Mouse (Mus musculus) E14TG2a.4 (cell line): ENCODE measurements around the gene Adsl.

ENCODE experiments used
- CTCF ChIP-seq: conservative IDR thresholded peaks from 2 replicates; pipeline ENCODE4 v1.5.1; 2014; ENCODE audit warnings: low read length
- NANOG ChIP-seq: IDR thresholded peaks from 2 replicates; pipeline ENCODE4 v1.6.1; 2014; ENCODE audit warnings: borderline replicate concordance, low read length, mixed read lengths
- POU5F1 ChIP-seq: IDR thresholded peaks from 2 replicates; pipeline ENCODE4 v1.6.1; 2014; ENCODE audit warnings: low read length, borderline replicate concordance

GRCm38 (mm10) chr15:80979611-80980010 is 31.3 kb downstream of the Adsl start:
- no peak for TF ChIP-seq CTCF
- TF ChIP-seq NANOG: no peak
- TF ChIP-seq POU5F1: no peak
